In the genomic region with DNA sequence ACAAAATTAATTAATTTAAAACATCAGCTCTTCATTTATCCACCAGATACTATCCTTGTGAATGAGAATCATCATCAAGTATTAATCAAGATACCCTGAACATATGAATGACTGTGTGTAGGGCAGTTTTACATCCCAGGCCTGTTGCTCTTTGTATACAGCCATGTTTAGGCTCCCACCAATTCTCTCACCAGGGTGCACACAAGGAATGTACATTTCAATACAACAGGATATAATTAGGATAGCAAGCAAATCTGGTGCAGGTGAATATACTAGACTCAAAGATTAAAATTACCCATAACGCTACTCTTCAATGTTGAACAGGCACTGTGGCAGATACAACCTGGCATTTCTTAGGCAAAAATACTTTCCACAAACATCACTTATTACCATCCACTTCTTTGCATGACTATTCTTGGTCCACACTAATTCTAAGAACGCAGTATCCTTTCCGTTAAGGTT, we compare ENCODE assay signal across 8 mouse cellular contexts. TPM values are rescaled to one million over a fixed set of nuclear protein-coding genes. Genes with fewer than 3 reads are reported as not detected.
DNase-seq lines count a peak whose midpoint lies in the region; ATAC-seq lines count a peak whose summit lies in the region.

No protein-coding gene starts in this region.

- peak overlapping the region; percentile 68 for H3K4me3 ChIP-seq in kidney, embryonic 16.5 days (ENCODE audit: low read length)
- H3K4me3 ChIP-seq in brown adipose tissue, adult 24 weeks (ENCODE audit: insufficient read depth, low read depth, low read length), result peak overlapping the region; percentile 94
- H3K4me3 ChIP-seq in hindbrain, embryonic 14.5 days (replicated peaks; ENCODE audit: low read length), result peak overlapping the region; percentile 94
- H3K4me3 ChIP-seq in midbrain, embryonic 15.5 days, result peak overlapping the region; percentile 79

- DNase-seq in kidney, postnatal 25 days, result no peak
- DNase-seq in hindbrain, embryonic 14.5 days (ENCODE audit: low spot score), result no peak
- DNase-seq in right cerebral cortex, postnatal 25 days, result no peak
- DNase-seq in layer of hippocampus, postnatal 36 days, result no peak

- peak overlapping the region; percentile 98; the same call in 1 of the 2 replicates for H3K27ac ChIP-seq in kidney, embryonic 16.5 days (ENCODE audit: low read length)
- H3K27ac ChIP-seq in brown adipose tissue, adult 24 weeks (replicated peaks; ENCODE audit: low read depth, low read length), result no peak overlapping the region
- peak overlapping the region; percentile 96; the same call in 1 of the 2 replicates for H3K27ac ChIP-seq in hindbrain, embryonic 14.5 days
- H3K27ac ChIP-seq in midbrain, embryonic 15.5 days, result peak overlapping the region; percentile 97

- peak overlapping the region; percentile 99 for H3K9ac ChIP-seq in kidney, embryonic 16.5 days (replicated peaks; ENCODE audit: low read length)
- peak overlapping the region; percentile 96 for H3K9ac ChIP-seq in hindbrain, embryonic 14.5 days
- peak overlapping the region; percentile 94 for H3K9ac ChIP-seq in midbrain, embryonic 15.5 days

- no peak for ATAC-seq in kidney, embryonic 16.5 days (ENCODE audit: low FRiP score, low TSS enrichment)
- ATAC-seq in hindbrain, embryonic 14.5 days (ENCODE audit: low FRiP score), result no peak
- ATAC-seq in midbrain, embryonic 15.5 days (replicated peaks), result no peak
- ATAC-seq in erythroid progenitor cell, adult 5-6 weeks (replicated peaks; ENCODE audit: low FRiP score, poor library complexity, severe bottlenecking), result no peak

- 7% methylated on average over 3 of the region's 3 CpGs for WGBS in kidney, embryonic 16.5 days
- 11% methylated on average over 3 of the region's 3 CpGs for WGBS in hindbrain, embryonic 14.5 days
- 3% methylated on average over 3 of the region's 3 CpGs for WGBS in midbrain, embryonic 15.5 days

- no peaks in the 10 kb centered on the region for H3K9me3 ChIP-seq in kidney, embryonic 16.5 days (ENCODE audit: low read length)
- no peaks in the 10 kb centered on the region for H3K9me3 ChIP-seq in hindbrain, embryonic 14.5 days (ENCODE audit: control insufficient read depth, low read length)
- H3K9me3 ChIP-seq in midbrain, embryonic 15.5 days, result no peaks in the 10 kb centered on the region

- H3K4me2 ChIP-seq in kidney, embryonic 16.5 days (replicated peaks; ENCODE audit: low read depth, low read length), result peak overlapping the region; percentile 75
- peak overlapping the region; percentile 81 for H3K4me2 ChIP-seq in hindbrain, embryonic 14.5 days (replicated peaks)
- peak overlapping the region; percentile 87 for H3K4me2 ChIP-seq in midbrain, embryonic 15.5 days

- peaks cover 9% of the 10 kb centered on the region for H3K4me1 ChIP-seq in kidney, embryonic 16.5 days (ENCODE audit: insufficient read depth, low read length)
- 0 out of 2 replicates have a peak, but pooled peaks cover 3% of the 10 kb centered on the region for H3K4me1 ChIP-seq in brown adipose tissue, adult 24 weeks (ENCODE audit: control insufficient read depth, insufficient read depth, insufficient read length, low read length)
- peaks cover 17% of the 10 kb centered on the region for H3K4me1 ChIP-seq in hindbrain, embryonic 14.5 days (replicated peaks; ENCODE audit: control insufficient read depth, insufficient read depth, low read length)
- H3K4me1 ChIP-seq in midbrain, embryonic 15.5 days, result peaks cover 24% of the 10 kb centered on the region

- H3K36me3 ChIP-seq in kidney, embryonic 16.5 days (ENCODE audit: insufficient read depth, low read length), result no peaks in the 10 kb centered on the region
- H3K36me3 ChIP-seq in hindbrain, embryonic 14.5 days (replicated peaks; ENCODE audit: control insufficient read depth, insufficient read depth), result no peaks in the 10 kb centered on the region
- H3K36me3 ChIP-seq in midbrain, embryonic 15.5 days (replicated peaks), result no peaks in the 10 kb centered on the region

- H3K27me3 ChIP-seq in kidney, embryonic 16.5 days (ENCODE audit: insufficient read depth, low read length), result no peaks in the 10 kb centered on the region
- no peaks in the 10 kb centered on the region for H3K27me3 ChIP-seq in hindbrain, embryonic 14.5 days (ENCODE audit: control insufficient read depth, insufficient read depth, low read length)
- H3K27me3 ChIP-seq in midbrain, embryonic 15.5 days (replicated peaks), result no peaks in the 10 kb centered on the region

RNA-seq across cellular contexts. Expression of a gene that starts 2.2 kb away (rescaled TPM):
- 10.9 and 13.1 TPM in 2 replicates for polyA plus RNA-seq in kidney, embryonic 16.5 days (2015; fragmentation: Nextera tagmentation; extraction: Ambion mirVana)
- polyA plus RNA-seq in brown adipose tissue, adult 24 weeks (2012; ENCODE audit: insufficient read depth, insufficient read length, missing spikeins), result 4.2 and 4.7 TPM in 2 replicates
- 8.6 and 10.4 TPM in 2 replicates for polyA plus RNA-seq in hindbrain, embryonic 14.5 days (2014; fragmentation: Nextera tagmentation; extraction: Ambion mirVana)
- polyA plus RNA-seq in midbrain, embryonic 15.5 days (2015; fragmentation: Nextera tagmentation; extraction: Ambion mirVana), result 8.0 and 8.6 TPM in 2 replicates
- 1 to 10 TPM; 6.4 to 8.4 TPM for total RNA-seq in layer of hippocampus, postnatal 36 days (2021)
- total RNA-seq in erythroid progenitor cell, adult 5-6 weeks (2015; ENCODE audit: low replicate concordance), result 2.1 and 3.6 TPM in 2 replicates
- 1.7 TPM in 1 of 2 replicates, not detected in the other for total RNA-seq in erythroid progenitor cell, adult 5-6 weeks (2017; ENCODE audit: low replicate concordance)

RNA-seq across cellular contexts. Expression of a gene that starts 2.3 kb away (rescaled TPM):
- polyA plus RNA-seq in kidney, embryonic 16.5 days (2015; fragmentation: Nextera tagmentation; extraction: Ambion mirVana), result 63.2 and 102 TPM in 2 replicates
- 78.8 and 119 TPM in 2 replicates for polyA plus RNA-seq in brown adipose tissue, adult 24 weeks (2012; ENCODE audit: insufficient read depth, insufficient read length, missing spikeins)
- 189 and 202 TPM in 2 replicates for polyA plus RNA-seq in hindbrain, embryonic 14.5 days (2014; fragmentation: Nextera tagmentation; extraction: Ambion mirVana)
- polyA plus RNA-seq in midbrain, embryonic 15.5 days (2015; fragmentation: Nextera tagmentation; extraction: Ambion mirVana), result 179 and 182 TPM in 2 replicates
- 100 to 1,000 TPM; 276 to 321 TPM for total RNA-seq in layer of hippocampus, postnatal 36 days (2021)
- 222 and 243 TPM in 2 replicates for total RNA-seq in erythroid progenitor cell, adult 5-6 weeks (2015; ENCODE audit: low replicate concordance)
- total RNA-seq in erythroid progenitor cell, adult 5-6 weeks (2017; ENCODE audit: low replicate concordance), result 252 and 266 TPM in 2 replicates
